Mouse (Mus musculus) urinary bladder, postnatal 10 days (tissue): ENCODE results near the gene Ndufb11.

Experiments
- DNase-seq: peaks from one replicate; pipeline ENCODE4 v3.0.0; 2022; ENCODE audit warnings: low spot score

The Ndufb11 gene

GRCm38 (mm10) chrX:20617176-20617902, at the start of gene Ndufb11, which contains the start of gene Rbm10:
Gene Ndufb11, minus strand, starts transcription at chrX:20617619.
Gene Rbm10, plus strand, starts transcription at chrX:20617503.
- no peak for DNase-seq

DNA sequence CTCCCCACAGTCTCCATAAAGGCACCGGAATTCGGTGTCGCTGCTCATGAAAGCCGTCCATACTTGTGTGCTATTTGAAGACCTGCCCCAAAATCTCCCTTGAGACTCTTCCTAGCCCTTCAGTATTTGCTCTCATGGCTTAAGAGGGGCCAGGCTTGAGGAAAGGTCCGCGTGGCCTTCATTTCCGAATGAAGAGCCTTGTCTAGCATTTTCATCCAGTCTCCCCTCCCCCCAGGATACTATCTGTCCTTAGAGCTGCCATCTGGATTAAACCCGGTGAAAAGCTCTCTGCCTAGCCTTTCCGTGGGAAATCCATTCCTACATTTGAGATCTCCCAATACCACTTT, 46.0 kb upstream of the Ndufb11 start:
- no peak for DNase-seq

- DNase-seq: peak; percentile 23
Measured at GRCm38 (mm10) chrX:20662716-20663443, 45.5 kb upstream of the Ndufb11 start.

GRCm38 (mm10) chrX:20662317-20662715, 44.9 kb upstream of the Ndufb11 start:
- DNase-seq: no peak

DNA sequence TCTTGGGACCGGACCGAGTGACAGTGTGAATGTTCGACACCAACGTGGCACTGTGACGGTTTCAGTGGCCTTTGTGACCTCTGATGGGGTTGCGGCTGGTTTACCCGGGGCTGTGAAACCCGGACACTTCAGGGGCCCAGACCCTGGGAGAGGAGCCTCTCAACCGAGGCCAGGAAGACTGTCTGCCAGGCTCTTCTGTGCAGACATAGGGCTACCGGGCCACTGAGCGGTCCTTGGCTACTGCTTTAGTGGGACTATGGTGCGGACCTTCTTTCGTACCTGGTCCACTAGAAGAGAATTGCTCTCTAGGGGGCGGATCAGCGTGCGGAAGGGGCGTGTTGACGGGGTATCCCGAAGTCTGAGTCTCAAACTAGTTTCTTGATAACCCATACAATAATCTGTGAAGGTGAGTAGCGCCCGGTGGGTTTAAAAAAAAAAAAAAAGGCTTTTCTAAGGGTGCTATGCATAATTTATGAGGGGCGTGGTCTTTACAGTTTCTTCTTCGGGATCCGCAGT, 41.5 kb upstream of the Ndufb11 start:
- no peak for DNase-seq

GRCm38 (mm10) chrX:20658026-20658652, 40.7 kb upstream of the Ndufb11 start, which contains the start of gene Uba1:
Gene Uba1, plus strand, starts transcription at chrX:20658326.
- no peak for DNase-seq

- no peak for DNase-seq
Measured at GRCm38 (mm10) chrX:20657593-20657992, 40.2 kb upstream of the Ndufb11 start.

- DNase-seq: no peak
Measured at GRCm38 (mm10) chrX:20644780-20645179, 27.4 kb upstream of the Ndufb11 start.

DNA sequence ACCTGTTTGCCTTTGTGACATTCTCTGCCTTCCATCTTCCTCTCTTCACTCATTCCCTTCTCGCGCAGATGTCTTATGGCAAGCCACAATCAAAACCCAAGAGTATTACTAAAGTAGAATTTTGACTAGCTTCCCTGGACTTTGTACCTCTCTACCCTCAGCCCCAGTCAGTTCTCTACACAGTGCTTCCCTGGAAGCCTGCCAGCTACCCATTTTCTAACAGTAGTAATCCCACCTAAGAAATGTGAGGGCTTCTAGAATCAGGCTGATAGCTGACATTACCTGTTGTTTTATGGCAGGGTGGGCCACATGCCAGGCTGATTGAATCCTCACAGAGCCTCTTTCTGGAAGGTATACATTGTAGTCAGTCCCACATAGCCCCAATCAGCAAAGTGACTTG, 20.7 kb upstream of the Ndufb11 start:
- DNase-seq: no peak

GRCm38 (mm10) chrX:20617903-20618399, 532 bp upstream of the Ndufb11 start:
- DNase-seq: no peak

DNA sequence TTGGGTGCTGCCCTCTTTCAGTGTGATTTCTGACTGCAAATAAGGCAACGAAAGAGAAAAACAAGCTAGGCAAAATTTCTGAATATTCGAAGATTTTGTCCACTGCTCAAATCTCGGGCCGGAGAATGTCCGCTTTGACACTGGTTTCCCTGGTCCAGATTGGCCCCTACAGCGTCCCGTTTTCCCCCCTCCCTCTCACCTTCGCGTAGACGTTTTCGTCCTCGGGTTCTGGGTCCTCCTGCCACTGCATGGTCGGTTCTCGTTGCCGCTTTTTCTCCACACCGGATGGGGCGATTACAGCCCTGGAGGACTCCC, 601 bp downstream of the Ndufb11 start:
- no peak for DNase-seq

DNA sequence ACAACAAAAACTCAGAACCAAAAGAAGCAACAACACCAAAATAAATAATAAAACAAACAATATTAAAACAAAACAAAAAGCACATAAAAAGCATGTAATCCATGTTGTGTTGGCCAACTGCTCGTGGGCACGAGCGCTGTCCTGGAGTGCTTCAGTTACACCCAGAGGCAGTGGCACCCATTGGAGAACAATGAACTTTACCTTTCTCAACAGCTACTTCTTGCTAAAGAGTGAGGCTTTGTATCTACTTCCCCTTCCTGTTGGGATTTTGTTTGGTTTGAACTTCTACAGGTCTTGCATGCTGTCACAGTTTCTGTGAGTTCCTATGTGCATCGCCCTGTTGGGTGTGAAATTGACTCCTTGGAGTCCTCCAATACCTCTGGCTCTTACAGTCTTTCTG, 8.9 kb downstream of the Ndufb11 start:
- DNase-seq: no peak

- no peak for DNase-seq
Measured at GRCm38 (mm10) chrX:20587968-20588367, 29.5 kb downstream of the Ndufb11 start.

- no peak for DNase-seq
Measured at GRCm38 (mm10) chrX:20573927-20574326, 43.5 kb downstream of the Ndufb11 start.

GRCm38 (mm10) chrX:20572683-20573082, 44.7 kb downstream of the Ndufb11 start:
- DNase-seq: no peak

DNA sequence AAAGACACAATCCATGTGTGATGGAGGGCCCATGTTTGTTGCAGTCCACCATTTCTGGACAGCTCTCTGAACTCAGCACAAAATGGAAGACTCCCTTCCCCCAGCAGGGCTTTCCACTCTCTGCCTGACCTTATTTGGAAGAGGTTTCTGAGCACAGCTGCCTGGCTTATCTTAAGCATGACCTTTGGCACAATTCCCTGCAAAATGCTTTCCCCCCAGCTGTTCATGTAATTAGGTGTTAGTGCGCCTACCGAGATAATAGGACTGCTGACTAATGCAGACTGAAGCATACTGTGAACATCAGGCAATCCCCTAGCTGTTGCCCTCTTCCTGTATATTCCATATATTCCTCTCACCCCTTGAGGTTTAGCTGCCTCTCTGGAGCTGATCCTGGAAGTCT, 46.4 kb downstream of the Ndufb11 start:
- no peak for DNase-seq
